ENCODE assay signal across 21 mouse cellular contexts in genomic region chr13:44985321-44985720, GRCm38 (mm10). TPM values are rescaled to one million over a fixed set of nuclear protein-coding genes. Genes with fewer than 3 reads are reported as not detected.
DNase-seq lines count a peak whose midpoint lies in the region; ATAC-seq and TF ChIP-seq lines count a peak whose summit lies in the region.
"Had no signal": no experiment of that assay in that cellular context is flagged by ENCODE, and none has a peak within 500 bp of the region (broad histone marks: within the 10 kb centered on the region; RNA-seq: fewer than 3 reads in every experiment).

No protein-coding gene starts in this region.

- H3K36me3 ChIP-seq in liver, embryonic 14.5 days (replicated peaks; ENCODE audit: control insufficient read depth, insufficient read depth, low read depth), result no peaks in the 10 kb centered on the region; the same call in 1 of the 2 replicates
- no peaks in the 10 kb centered on the region for H3K36me3 ChIP-seq in liver, embryonic 11.5 days (ENCODE audit: control insufficient read depth, insufficient read depth, low read length)
- H3K36me3 ChIP-seq in MEL (ENCODE audit: control insufficient read depth in 1 of 2, insufficient read depth in 2 of 2, low read length in 2 of 2), result peaks cover 0 to 22% of the 10 kb centered on the region in 2 experiments; a peak in 3 of 4 replicates
- H3K36me3 ChIP-seq in intestine, postnatal 0 days (ENCODE audit: control insufficient read depth, insufficient read depth), result peaks cover 20% of the 10 kb centered on the region
- 0 out of 2 replicates have a peak, but pooled peaks cover 13% of the 10 kb centered on the region for H3K36me3 ChIP-seq in forebrain, postnatal 0 days (ENCODE audit: insufficient read depth)

- ATAC-seq in liver, embryonic 14.5 days (ENCODE audit: insufficient read depth), result no peak
- no peak for ATAC-seq in liver, embryonic 11.5 days (replicated peaks; ENCODE audit: low FRiP score)
- ATAC-seq in intestine, postnatal 0 days, result peak; percentile 53
- no peak for ATAC-seq in forebrain, postnatal 0 days

- H3K27ac ChIP-seq in liver, embryonic 14.5 days, result no peak overlapping the region
- H3K27ac ChIP-seq in liver, embryonic 11.5 days (ENCODE audit: low read depth, low read length), result no peak overlapping the region
- peak overlapping the region; percentile 7; the same call in 1 of the 2 replicates for H3K27ac ChIP-seq in MEL (ENCODE audit: control insufficient read depth, low read depth, low read length)
- H3K27ac ChIP-seq in intestine, postnatal 0 days (ENCODE audit: low read depth, low read length), result no peak overlapping the region
- H3K27ac ChIP-seq in forebrain, postnatal 0 days (ENCODE audit: low read depth, low read length), result no peak overlapping the region
- no peak overlapping the region for H3K27ac ChIP-seq in gastrocnemius, adult 2 months
- H3K27ac ChIP-seq: embryonic facial prominence, embryonic 13.5 days; forebrain, embryonic 12.5 days; midbrain, embryonic 12.5 days; stomach, postnatal 0 days had no signal

- no peak for TF ChIP-seq POLR2A in MEL (IDR thresholded peaks at IDR 0.05; ENCODE audit: control insufficient read depth in 1 of 2, insufficient read depth in 1 of 2, low read depth in 1 of 2, low read length in 2 of 2, poor library complexity in 1 of 2)

- WGBS in liver, embryonic 14.5 days (ENCODE audit: insufficient replicate concordance), result 20% methylated on average over 2 of the region's 2 CpGs
- WGBS in liver, embryonic 11.5 days, result 50% methylated on average over 2 of the region's 2 CpGs
- WGBS in intestine, postnatal 0 days, result 60% methylated on average over 2 of the region's 2 CpGs
- 93% methylated on average over 2 of the region's 2 CpGs for WGBS in forebrain, postnatal 0 days

- no peak overlapping the region for H3K9ac ChIP-seq in liver, embryonic 14.5 days (replicated peaks)
- no peak overlapping the region for H3K9ac ChIP-seq in liver, embryonic 11.5 days (ENCODE audit: low read depth, low read length)
- no peak overlapping the region for H3K9ac ChIP-seq in MEL (ENCODE audit: control insufficient read depth, low read depth, low read length, poor library complexity, severe bottlenecking)
- H3K9ac ChIP-seq in intestine, postnatal 0 days (ENCODE audit: low read depth, low read length), result no peak overlapping the region
- H3K9ac ChIP-seq in forebrain, postnatal 0 days, result no peak overlapping the region
- H3K9ac ChIP-seq: embryonic facial prominence, embryonic 13.5 days; forebrain, embryonic 12.5 days; midbrain, embryonic 12.5 days had no signal

- no peak overlapping the region for H3K4me2 ChIP-seq in liver, embryonic 14.5 days (ENCODE audit: low read depth)
- no peak overlapping the region for H3K4me2 ChIP-seq in liver, embryonic 11.5 days
- H3K4me2 ChIP-seq in intestine, postnatal 0 days (replicated peaks; ENCODE audit: low read depth), result no peak overlapping the region
- H3K4me2 ChIP-seq in forebrain, postnatal 0 days (ENCODE audit: low read depth), result no peak overlapping the region
- H3K4me2 ChIP-seq: embryonic facial prominence, embryonic 13.5 days; forebrain, embryonic 12.5 days; heart, embryonic 11.5 days; midbrain, embryonic 12.5 days had no signal

- TF ChIP-seq CTCF in liver, embryonic 14.5 days (IDR thresholded peaks at IDR 0.05; ENCODE audit: low read depth), result no peak
- no peak for TF ChIP-seq CTCF in MEL (IDR thresholded peaks at IDR 0.05 in 2 of 3, conservative IDR thresholded peaks at IDR 0.05 in 1 of 3; ENCODE audit: control insufficient read depth in 1 of 3, insufficient read depth in 1 of 3, low read depth in 2 of 3, low read length in 3 of 3, poor library complexity in 1 of 3, severe bottlenecking in 1 of 3)
- TF ChIP-seq CTCF in intestine, postnatal 0 days (IDR thresholded peaks at IDR 0.05; ENCODE audit: low read depth), result no peak
- no peak for TF ChIP-seq CTCF in forebrain, postnatal 0 days (IDR thresholded peaks at IDR 0.05; ENCODE audit: low read depth)
- TF ChIP-seq CTCF in gastrocnemius, adult 2 months (IDR thresholded peaks at IDR 0.05), result no peak

- intact Hi-C loops in gastrocnemius, adult 2 months (cut with DNase I), result no loop called here

- H3K9me3 ChIP-seq in liver, embryonic 14.5 days (ENCODE audit: control insufficient read depth, low read length), result no peaks in the 10 kb centered on the region
- H3K9me3 ChIP-seq in liver, embryonic 11.5 days (ENCODE audit: control insufficient read depth, low read length), result no peaks in the 10 kb centered on the region
- H3K9me3 ChIP-seq in MEL (replicated peaks; ENCODE audit: insufficient read depth, low read length), result no peaks in the 10 kb centered on the region
- H3K9me3 ChIP-seq in intestine, postnatal 0 days (ENCODE audit: control insufficient read depth), result no peaks in the 10 kb centered on the region
- no peaks in the 10 kb centered on the region for H3K9me3 ChIP-seq in forebrain, postnatal 0 days (ENCODE audit: low read length)
- H3K9me3 ChIP-seq: embryonic facial prominence, embryonic 13.5 days; forebrain, embryonic 12.5 days; midbrain, embryonic 12.5 days had no signal

- H3K79me2 ChIP-seq in MEL (ENCODE audit: control insufficient read depth, insufficient read depth, low read length, poor library complexity), result no peaks in the 10 kb centered on the region

- no peak for DNase-seq in liver, embryonic 14.5 days (ENCODE audit: low read depth in 3 of 3, low spot score in 3 of 3)
- no peak for DNase-seq in liver, embryonic 11.5 days (ENCODE audit: low spot score)
- DNase-seq in 416B (ENCODE audit: low read depth) (peak; percentile 96), MEL (ENCODE audit: low read depth, low spot score) (peak; percentile 60)
- no peak for DNase-seq in forebrain, postnatal 0 days
- no peak for DNase-seq in gastrocnemius, adult 2 months
- DNase-seq: adrenal gland, postnatal 14 days; cerebellum, adult 9-10 months; heart, postnatal 10 days; kidney, adult 8-10 months; kidney, postnatal 10 days; lung, adult 18-20 months; lung, postnatal 36 days; thymus, postnatal 25 days had no signal

- no peak overlapping the region for H3K4me3 ChIP-seq in liver, embryonic 14.5 days (ENCODE audit: insufficient read depth in 1 of 2, low read depth in 2 of 2, low read length in 2 of 2)
- no peak overlapping the region for H3K4me3 ChIP-seq in liver, embryonic 11.5 days (ENCODE audit: low read depth, low read length)
- no peak overlapping the region for H3K4me3 ChIP-seq in MEL (ENCODE audit: control insufficient read depth in 1 of 2, insufficient read depth in 1 of 2, low read depth in 2 of 2, low read length in 2 of 2)
- no peak overlapping the region for H3K4me3 ChIP-seq in intestine, postnatal 0 days (ENCODE audit: low read depth, low read length)
- no peak overlapping the region for H3K4me3 ChIP-seq in forebrain, postnatal 0 days (ENCODE audit: low read depth, low read length)
- no peak overlapping the region for H3K4me3 ChIP-seq in gastrocnemius, adult 2 months
- H3K4me3 ChIP-seq: embryonic facial prominence, embryonic 13.5 days; erythroblast, embryonic 14.5 days; forebrain, embryonic 12.5 days; midbrain, embryonic 12.5 days had no signal

- peaks cover 0 to 8% of the 10 kb centered on the region in 2 experiments; a peak in 2 of 4 replicates for H3K4me1 ChIP-seq in liver, embryonic 14.5 days (replicated peaks; ENCODE audit: control insufficient read depth in 2 of 2, insufficient read depth in 2 of 2, low read length in 1 of 2)
- H3K4me1 ChIP-seq in liver, embryonic 11.5 days (replicated peaks; ENCODE audit: control insufficient read depth, insufficient read depth, low read length), result 0 out of 2 replicates have a peak, but pooled peaks cover 5% of the 10 kb centered on the region
- peaks cover 13 to 15% of the 10 kb centered on the region in 2 experiments for H3K4me1 ChIP-seq in MEL (ENCODE audit: control insufficient read depth in 1 of 2, insufficient read depth in 2 of 2, low read length in 2 of 2)
- H3K4me1 ChIP-seq in intestine, postnatal 0 days (replicated peaks; ENCODE audit: control insufficient read depth, insufficient read depth, low read length), result no peaks in the 10 kb centered on the region
- H3K4me1 ChIP-seq in forebrain, postnatal 0 days (ENCODE audit: insufficient read depth), result no peaks in the 10 kb centered on the region
- H3K4me1 ChIP-seq: embryonic facial prominence, embryonic 13.5 days; midbrain, embryonic 12.5 days had no signal

- peak; percentile 13; the same call in 1 of the 2 replicates for TF ChIP-seq EP300 in liver, embryonic 14.5 days (IDR thresholded peaks at IDR 0.05; ENCODE audit: low read depth)
- peak; percentile 83 to 85 for TF ChIP-seq EP300 in MEL (IDR thresholded peaks at IDR 0.05; ENCODE audit: low read depth in 1 of 2, low read length in 2 of 2)

- TF ChIP-seq RAD21 in MEL (IDR thresholded peaks at IDR 0.05; ENCODE audit: low read depth, low read length), result no peak

- H3K27me3 ChIP-seq in liver, embryonic 14.5 days (ENCODE audit: control insufficient read depth, insufficient read depth, low read length), result no peaks in the 10 kb centered on the region
- H3K27me3 ChIP-seq in liver, embryonic 11.5 days (replicated peaks; ENCODE audit: control insufficient read depth, insufficient read depth, low read length), result no peaks in the 10 kb centered on the region
- H3K27me3 ChIP-seq in MEL (ENCODE audit: control insufficient read depth in 1 of 2, insufficient read depth in 2 of 2, low read length in 2 of 2), result no peaks in the 10 kb centered on the region
- H3K27me3 ChIP-seq in intestine, postnatal 0 days (replicated peaks; ENCODE audit: control insufficient read depth, insufficient read depth, low read length), result no peaks in the 10 kb centered on the region
- H3K27me3 ChIP-seq in forebrain, postnatal 0 days (ENCODE audit: insufficient read depth, low read length), result no peaks in the 10 kb centered on the region
- H3K27me3 ChIP-seq: embryonic facial prominence, embryonic 13.5 days; forebrain, embryonic 12.5 days; midbrain, embryonic 12.5 days had no signal

TF ChIP-seq in MEL, 35 proteins besides CTCF, POLR2A, EP300 and RAD21 (continues in another document):
- TF ChIP-seq ZC3H11A (IDR thresholded peaks at IDR 0.05; ENCODE audit: low read depth, low read length), result no peak
- TF ChIP-seq POLR2AphosphoS5 (IDR thresholded peaks at IDR 0.05; ENCODE audit: borderline replicate concordance, low read depth, low read length), result no peak
- peak; percentile 83 for TF ChIP-seq TAL1 (IDR thresholded peaks at IDR 0.05; ENCODE audit: low read length)
- TF ChIP-seq HCFC1 (IDR thresholded peaks at IDR 0.05; ENCODE audit: low read depth, low read length), result no peak

RNA-seq across cellular contexts. Expression of gene Dtnbp1, which starts 16.6 kb away (rescaled TPM):
- polyA plus RNA-seq in liver, embryonic 14.5 days (2012; rRNA removed), result 16.8 and 18.9 TPM in 2 replicates
- polyA plus RNA-seq in liver, embryonic 14.5 days (2014; fragmentation: Nextera tagmentation; extraction: Ambion mirVana), result 25.0 and 27.6 TPM in 2 replicates
- 41.5 and 42.3 TPM in 2 replicates for polyA plus RNA-seq in liver, embryonic 11.5 days (2014; fragmentation: Nextera tagmentation; extraction: Ambion mirVana)
- total RNA-seq in MEL (2012; rRNA removed), result 24.2 and 26.7 TPM in 2 replicates
- polyA plus RNA-seq in MEL (2012; ENCODE audit: insufficient read depth in 1 of 2, insufficient read length in 2 of 2, low read depth in 1 of 2, low replicate concordance in 2 of 2, missing spikeins in 1 of 2), result 10 to 100 TPM in 1 of 2 experiments, not detected in 1; 59.5 TPM
- 65.2 and 69.7 TPM in 2 replicates for polyA plus RNA-seq in intestine, postnatal 0 days (2015; fragmentation: Nextera tagmentation; extraction: Ambion mirVana)
- 80.9 and 84.9 TPM in 2 replicates for total RNA-seq in forebrain, postnatal 0 days (2014; rRNA removed)
- 121 and 130 TPM in 2 replicates for polyA plus RNA-seq in forebrain, postnatal 0 days (2015; fragmentation: Nextera tagmentation; extraction: Ambion mirVana)
- total RNA-seq in gastrocnemius, adult 2 months (2021), result 10 to 100 TPM; 55.4 to 67.5 TPM

Comparison
In these comparisons a context has a peak if more than half of its experiments do, and no peak if none do; other contexts are left out.
1. DNase-seq: peak in 416B (single experiment) and MEL (single experiment); none in liver, embryonic 14.5 days (0 of 3), liver, embryonic 11.5 days (single experiment), forebrain, postnatal 0 days (single experiment) and gastrocnemius, adult 2 months (single experiment).